Mouse (Mus musculus) urinary bladder, postnatal 10 days (tissue): Measurements from ENCODE around the gene 1700024B05Rik.
"Not testable (repeated sequence)": the region's sequence is repeated elsewhere in the genome, so short reads cannot be mapped to it uniquely, and the experiment has no call there.

Experiments
- DNase-seq: peaks from one replicate; pipeline ENCODE4 v3.0.0; 2022; ENCODE audit warnings: low spot score

The 1700024B05Rik gene

DNA sequence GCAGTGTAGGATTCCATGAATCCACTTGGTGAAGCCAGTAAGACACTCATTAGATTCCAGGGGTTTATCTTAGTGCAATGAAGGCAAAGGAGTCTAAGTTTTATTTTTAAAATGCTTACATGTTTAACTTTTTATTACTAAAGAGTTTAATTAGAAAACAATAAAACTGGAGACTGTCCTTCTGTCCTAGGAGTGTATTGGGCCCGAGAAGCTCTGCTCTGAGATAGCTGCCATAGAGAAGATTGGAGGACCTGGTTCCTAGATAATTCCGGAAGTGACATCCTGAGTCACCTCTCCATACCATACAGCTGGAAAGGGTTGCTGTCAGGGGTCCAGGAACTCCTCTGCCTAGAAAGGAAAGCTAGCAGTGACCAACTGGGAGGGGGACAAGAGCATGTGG lies at the start of gene 1700024B05Rik:
1700024B05Rik (plus strand) TSS at position 301 of the 400 bp plus-strand sequence.
- DNase-seq = not testable (repeated sequence)

DNA sequence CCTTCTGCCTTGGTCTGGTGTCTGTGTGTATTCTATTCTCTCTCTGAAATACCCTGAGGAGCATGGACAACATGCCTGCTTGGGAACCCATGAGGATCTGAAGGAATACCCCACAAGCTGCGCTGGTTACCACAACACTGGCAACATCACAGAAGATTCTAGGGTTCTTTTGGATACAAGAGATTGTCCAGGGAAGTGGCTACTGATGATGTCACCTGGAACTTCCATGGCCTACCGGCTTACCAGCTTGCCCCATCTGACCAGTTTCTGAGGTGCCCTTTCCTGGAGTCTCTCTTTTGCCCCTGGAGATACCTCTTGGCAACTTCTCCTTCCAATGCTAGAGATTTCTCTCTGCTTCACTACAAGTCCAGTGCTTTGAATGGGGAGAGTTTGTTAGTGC lies 36.6 kb upstream of the 1700024B05Rik start, which contains the start of gene Gm7980:
Gm7980 (minus strand) TSS at position 101 of the 400 bp plus-strand sequence.
- DNase-seq = not testable (repeated sequence)

DNA sequence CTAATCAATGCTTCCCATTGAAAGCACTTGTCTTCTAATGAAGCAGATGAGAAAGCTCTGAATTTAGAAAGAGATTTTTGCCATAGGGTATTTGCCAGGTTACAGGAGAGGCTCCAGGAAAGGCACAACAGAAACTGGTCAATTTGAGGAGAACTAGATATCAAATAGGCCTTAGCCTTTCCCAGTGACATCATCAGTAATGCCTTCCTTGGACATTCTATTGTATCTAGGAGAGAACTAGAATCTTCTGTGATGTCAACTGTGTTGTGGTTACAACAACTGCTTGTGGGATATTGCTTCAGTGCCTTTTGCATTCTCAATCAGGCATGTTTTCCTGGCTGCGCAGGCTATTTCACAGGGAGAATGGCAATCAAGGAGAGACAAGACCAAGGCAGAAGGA lies 19.1 kb upstream of the 1700024B05Rik start, which contains the start of gene 1700049E17Rik1:
1700049E17Rik1 (plus strand) TSS at position 301 of the 400 bp plus-strand sequence.
- not testable (repeated sequence) for DNase-seq

DNA sequence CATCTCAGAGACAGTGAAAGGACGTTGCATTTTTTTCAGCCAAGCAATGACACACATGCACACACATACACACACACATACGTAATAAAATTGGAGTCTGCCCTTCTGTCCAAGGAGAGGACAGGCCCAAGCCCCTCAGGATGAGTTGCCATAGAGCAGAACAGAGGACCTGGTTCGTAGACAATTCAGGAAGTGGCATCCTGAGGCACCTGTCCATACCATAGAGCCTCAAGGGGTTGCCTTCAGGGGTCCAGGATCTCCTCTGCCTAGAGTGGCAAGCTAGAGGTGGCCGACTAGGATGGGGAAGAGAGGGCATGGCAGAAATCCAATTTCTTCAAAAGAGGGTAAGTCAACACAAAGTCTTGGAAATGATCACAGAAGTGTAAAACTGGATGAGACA lies 20.3 kb downstream of the 1700024B05Rik start:
- DNase-seq = not testable (repeated sequence)

DNA sequence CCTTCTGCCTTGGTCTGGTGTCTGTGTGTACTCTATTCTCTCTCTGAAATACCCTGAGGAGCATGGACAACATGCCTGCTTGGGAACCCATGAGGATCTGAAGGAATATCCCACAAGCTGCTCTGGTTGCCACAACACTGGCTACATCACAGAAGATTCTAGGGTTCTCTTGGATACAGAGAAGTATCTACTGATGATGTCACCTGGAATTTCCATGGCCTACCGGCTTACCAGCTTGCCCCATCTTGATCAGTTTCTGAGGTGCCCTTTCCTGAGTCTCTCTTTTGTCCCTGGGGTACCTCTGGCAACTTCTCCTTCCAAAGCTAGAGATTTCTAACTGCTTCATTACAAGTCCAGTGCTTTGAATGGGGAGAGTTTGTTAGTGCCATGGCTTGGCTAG lies 24.0 kb downstream of the 1700024B05Rik start, which contains the start of gene Gm6401:
Gm6401 (minus strand) TSS at position 101 of the 400 bp plus-strand sequence.
- not testable (repeated sequence) for DNase-seq

DNA sequence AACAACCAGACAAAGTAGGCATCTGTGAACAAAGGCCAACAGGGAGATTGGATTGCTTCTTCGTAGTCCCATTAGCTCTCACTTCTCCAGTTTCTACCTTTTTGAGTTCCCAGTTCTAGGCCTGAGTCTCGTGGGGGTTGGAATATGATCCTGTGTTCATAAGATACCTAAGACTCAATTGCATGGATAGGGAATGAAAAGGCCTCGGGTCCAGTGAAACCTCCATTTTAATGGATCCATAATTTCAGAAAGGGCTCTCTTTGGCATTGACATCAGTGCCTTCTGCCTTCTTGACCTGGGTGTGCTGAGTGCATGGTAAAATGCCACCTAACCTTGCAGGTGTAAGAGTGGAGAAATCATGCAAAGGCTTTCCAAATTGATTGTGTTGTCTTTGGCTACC lies 24.8 kb downstream of the 1700024B05Rik start:
- DNase-seq = not testable (repeated sequence)

DNA sequence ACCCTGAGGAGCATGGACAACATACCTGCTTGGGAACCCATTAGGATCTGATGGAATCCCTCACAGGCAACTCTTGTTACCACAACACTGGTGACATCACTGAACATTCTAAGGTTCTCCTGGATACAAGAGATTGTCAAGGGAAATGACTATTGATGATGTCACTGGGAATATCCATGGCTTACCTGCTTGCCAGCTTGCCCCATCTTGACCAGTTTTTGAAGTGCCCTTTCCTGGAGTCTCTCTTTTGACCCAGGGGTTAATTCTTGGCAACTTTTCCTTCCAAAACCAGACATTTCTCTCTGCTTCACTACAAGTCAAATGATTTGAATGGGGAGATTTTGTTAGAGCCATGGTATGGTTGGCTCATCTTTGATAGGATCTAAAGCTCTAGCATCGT lies 39.4 kb downstream of the 1700024B05Rik start, which contains the start of gene Gm3543:
Gm3543 (minus strand) TSS at position 101 of the 400 bp plus-strand sequence.
- DNase-seq = not testable (repeated sequence)
